Mouse (Mus musculus) cerebellum, adult 9-10 months (tissue): Measurements from ENCODE around the gene Zfp839.
"Not testable (repeated sequence)": the region's sequence is repeated elsewhere in the genome, so short reads cannot be mapped to it uniquely, and the experiment has no call there.

Experiments
- DNase-seq: peaks from one replicate; pipeline ENCODE4 v3.0.0; 2022

The Zfp839 gene

GRCm38 (mm10) chr12:110841731-110842493 is 8.1 kb upstream of the Zfp839 start:
- DNase-seq, result no peak

GRCm38 (mm10) chr12:110843194-110844048 is 6.6 kb upstream of the Zfp839 start:
- DNase-seq, result peak; percentile 88

- peak; percentile 49 for DNase-seq
These were observed 5.6 kb upstream of the Zfp839 start for GRCm38 (mm10) chr12:110844227-110845130.

GRCm38 (mm10) chr12:110845131-110845880 is 4.7 kb upstream of the Zfp839 start:
- DNase-seq, result peak; percentile 89

- no peak for DNase-seq
These were observed 3.8 kb upstream of the Zfp839 start for GRCm38 (mm10) chr12:110846191-110846765.

GRCm38 (mm10) chr12:110850929-110851256 is 840 bp downstream of the Zfp839 start:
- DNase-seq, result no peak

- DNase-seq, result peak; percentile 34
These were observed 1.4 kb downstream of the Zfp839 start for GRCm38 (mm10) chr12:110851414-110851813.

GRCm38 (mm10) chr12:110851923-110852322 is 1.9 kb downstream of the Zfp839 start:
- peak; percentile 14 for DNase-seq

- DNase-seq, result peak; percentile 9
These were observed 5.0 kb downstream of the Zfp839 start for GRCm38 (mm10) chr12:110854786-110855737.

- no peak for DNase-seq
These were observed 7.1 kb downstream of the Zfp839 start for GRCm38 (mm10) chr12:110857196-110857595.

- not testable (repeated sequence) for DNase-seq
These were observed 8.6 kb downstream of the Zfp839 start for GRCm38 (mm10) chr12:110858681-110859080.

GRCm38 (mm10) chr12:110860293-110860692 is 10.2 kb downstream of the Zfp839 start:
- DNase-seq, result no peak

- no peak for DNase-seq
These were observed 11.2 kb downstream of the Zfp839 start for GRCm38 (mm10) chr12:110861256-110861655.

GRCm38 (mm10) chr12:110864008-110864407 is 14.0 kb downstream of the Zfp839 start:
- DNase-seq, result no peak

GRCm38 (mm10) chr12:110865571-110865970 is 15.5 kb downstream of the Zfp839 start:
- DNase-seq, result no peak

- peak; percentile 61 for DNase-seq
These were observed 15.9 kb downstream of the Zfp839 start for GRCm38 (mm10) chr12:110865989-110866388.

- no peak for DNase-seq
These were observed 20.1 kb downstream of the Zfp839 start for GRCm38 (mm10) chr12:110870107-110870506.

GRCm38 (mm10) chr12:110871247-110871646 is 21.2 kb downstream of the Zfp839 start:
- no peak for DNase-seq

GRCm38 (mm10) chr12:110875351-110875750 is 25.3 kb downstream of the Zfp839 start:
- DNase-seq, result no peak

GRCm38 (mm10) chr12:110882291-110882690 is 32.2 kb downstream of the Zfp839 start:
- DNase-seq, result no peak

GRCm38 (mm10) chr12:110885251-110885650 is 35.2 kb downstream of the Zfp839 start:
- DNase-seq, result no peak
